Mouse (Mus musculus) CH12.LX (cell line): ENCODE data around the gene Cyp2t4. TPM values are rescaled to one million over a fixed set of nuclear protein-coding genes. Genes with fewer than 3 reads are reported as not detected.

Source experiments
- DNase-seq: peaks from one replicate; pipeline ENCODE4 v3.0.0-alpha.2; 2013; ENCODE audit errors: extremely low read depth
- H3K27ac ChIP-seq: 2 replicates; pipeline ENCODE4 v1.5.1; 2012; ENCODE audit warnings: low read depth, mild to moderate bottlenecking, control low read depth, moderate library complexity; ENCODE audit not compliant: insufficient read depth
- H3K27me3 ChIP-seq: replicated peaks from 2 replicates; pipeline ENCODE3; 2012; ENCODE audit warnings: inconsistent platforms
- H3K36me3 ChIP-seq, 2 experiments: replicated peaks in 1 of 2; 2 replicates each; pipeline versions ENCODE3 to v1.6.1; 2012; ENCODE audit warnings: inconsistent platforms in 1 of 2, low read length in 1 of 2, mild to moderate bottlenecking in 1 of 2, mixed read lengths in 1 of 2, moderate library complexity in 1 of 2; ENCODE audit not compliant: control insufficient read depth in 1 of 2, insufficient read depth in 1 of 2
- H3K4me1 ChIP-seq, 2 experiments: 2 replicates each; pipeline ENCODE4 v1.6.1; 2012; ENCODE audit warnings: inconsistent platforms in 1 of 2, moderate library complexity in 1 of 2; ENCODE audit not compliant: insufficient read depth in 2 of 2, control insufficient read depth in 1 of 2
- H3K4me2 ChIP-seq: 2 replicates; pipeline ENCODE4 v1.6.1; 2012; ENCODE audit warnings: low read depth, mild to moderate bottlenecking, control low read depth; ENCODE audit not compliant: poor library complexity, insufficient read depth, severe bottlenecking
- H3K4me3 ChIP-seq, 3 experiments: fragments of 150-350 bp in 1 of 3; sonication (generic) in 1 of 3; replicated peaks in 1 of 3; 2 replicates each; pipeline versions ENCODE3 to v1.5.1; 2011 to 2012; ENCODE audit warnings: low read depth in 2 of 3, low read length in 2 of 3, mild to moderate bottlenecking in 2 of 3, moderate library complexity in 2 of 3, control low read depth in 1 of 3, improper control_type of control experiment in 1 of 3, inconsistent platforms in 1 of 3, mixed read lengths in 1 of 3; ENCODE audit not compliant: poor library complexity in 1 of 3
- H3K79me2 ChIP-seq: replicated peaks from 2 replicates; pipeline ENCODE4 v1.6.1; 2012; ENCODE audit warnings: mild to moderate bottlenecking, moderate library complexity; ENCODE audit not compliant: control insufficient read depth, poor library complexity, insufficient read depth, severe bottlenecking; ENCODE audit errors: extremely low read depth
- H3K9ac ChIP-seq: 2 replicates; pipeline ENCODE4 v1.6.1; 2012; ENCODE audit warnings: low read depth, mild to moderate bottlenecking, control low read depth, moderate library complexity; ENCODE audit not compliant: insufficient read depth
- H3K9me3 ChIP-seq: replicated peaks from 2 replicates; pipeline ENCODE3; 2012; ENCODE audit warnings: low read length, inconsistent platforms, mixed read lengths
- CHD1 ChIP-seq: IDR thresholded peaks from 2 replicates; pipeline ENCODE4 v1.6.1; 2012; ENCODE audit warnings: low read depth, low read length, improper control_type of control experiment, inconsistent platforms
- CHD2 ChIP-seq: IDR thresholded peaks from 2 replicates; pipeline ENCODE4 v1.6.1; 2011; ENCODE audit warnings: low read length, improper control_type of control experiment
- CTCF ChIP-seq, 2 experiments: IDR thresholded peaks in 1 of 2; conservative IDR thresholded peaks in 1 of 2; 2 replicates each; pipeline ENCODE4 v1.5.1; 2011 to 2012; ENCODE audit warnings: low read depth in 2 of 2, low read length in 2 of 2, improper control_type of control experiment in 1 of 2, inconsistent platforms in 1 of 2, mild to moderate bottlenecking in 1 of 2, moderate library complexity in 1 of 2
- E2F4 ChIP-seq: IDR thresholded peaks from 2 replicates; pipeline ENCODE4 v1.6.1; 2011; ENCODE audit warnings: low read depth, low read length, improper control_type of control experiment; ENCODE audit not compliant: insufficient replicate concordance
- ELF1 ChIP-seq: IDR thresholded peaks from 2 replicates; pipeline ENCODE4 v1.6.1; 2014; ENCODE audit warnings: low read depth, mild to moderate bottlenecking, inconsistent platforms, low read length, improper control_type of control experiment
- EP300 ChIP-seq: IDR thresholded peaks from 2 replicates; pipeline ENCODE4 v1.6.1; 2011; ENCODE audit warnings: low read length, improper control_type of control experiment
- ETS1 ChIP-seq: conservative IDR thresholded peaks from 2 replicates; pipeline ENCODE4 v1.6.1; 2012; ENCODE audit warnings: low read depth, mild to moderate bottlenecking, inconsistent platforms, low read length, improper control_type of control experiment, moderate library complexity
- GABPA ChIP-seq: IDR thresholded peaks from 2 replicates; pipeline ENCODE4 v1.6.1; 2012; ENCODE audit warnings: low read depth, low read length, improper control_type of control experiment, inconsistent platforms; ENCODE audit not compliant: insufficient replicate concordance
- HCFC1 ChIP-seq: IDR thresholded peaks from 2 replicates; pipeline ENCODE4 v1.6.1; 2012; ENCODE audit warnings: low read depth, mild to moderate bottlenecking, inconsistent platforms, low read length, improper control_type of control experiment
- IRF4 ChIP-seq: IDR thresholded peaks from 2 replicates; pipeline ENCODE4 v1.6.1; 2014; ENCODE audit warnings: low read depth, mild to moderate bottlenecking, inconsistent platforms, low read length, improper control_type of control experiment
- JUN ChIP-seq: IDR thresholded peaks from 2 replicates; pipeline ENCODE4 v1.6.1; 2011; ENCODE audit warnings: low read depth, mild to moderate bottlenecking, low read length, improper control_type of control experiment, moderate library complexity; ENCODE audit not compliant: insufficient read depth
- JUND ChIP-seq: conservative IDR thresholded peaks from 2 replicates; pipeline ENCODE4 v1.6.1; 2011; ENCODE audit warnings: low read depth, low read length, improper control_type of control experiment
- KAT2A ChIP-seq: IDR thresholded peaks from 2 replicates; pipeline ENCODE4 v1.6.1; 2012; ENCODE audit warnings: low read length, improper control_type of control experiment, inconsistent platforms; ENCODE audit not compliant: insufficient replicate concordance
- MAFK ChIP-seq: IDR thresholded peaks from 2 replicates; pipeline ENCODE4 v1.6.1; 2011; ENCODE audit warnings: low read length, improper control_type of control experiment; ENCODE audit not compliant: insufficient replicate concordance
- MAX ChIP-seq: IDR thresholded peaks from 2 replicates; pipeline ENCODE4 v1.6.1; 2011; ENCODE audit warnings: low read length, improper control_type of control experiment
- MAZ ChIP-seq: IDR thresholded peaks from 2 replicates; pipeline ENCODE4 v1.6.1; 2012; ENCODE audit warnings: low read depth, mild to moderate bottlenecking, inconsistent platforms, low read length, improper control_type of control experiment, moderate library complexity
- MEF2A ChIP-seq: IDR thresholded peaks from 2 replicates; pipeline ENCODE4 v1.6.1; 2014; ENCODE audit warnings: low read depth, mild to moderate bottlenecking, inconsistent platforms, low read length, improper control_type of control experiment, borderline replicate concordance
- MXI1 ChIP-seq: IDR thresholded peaks from 2 replicates; pipeline ENCODE4 v1.6.1; 2011; ENCODE audit warnings: mild to moderate bottlenecking, low read depth, low read length, improper control_type of control experiment
- MYC ChIP-seq: IDR thresholded peaks from 2 replicates; pipeline ENCODE4 v1.6.1; 2011; ENCODE audit warnings: low read depth, mild to moderate bottlenecking, improper control_type of control experiment, low read length
- NELFE ChIP-seq: IDR thresholded peaks from 2 replicates; pipeline ENCODE4 v1.6.1; 2011; ENCODE audit warnings: low read depth, low read length, improper control_type of control experiment
- NRF1 ChIP-seq: IDR thresholded peaks from 2 replicates; pipeline ENCODE4 v1.6.1; 2014; ENCODE audit warnings: low read depth, mild to moderate bottlenecking, inconsistent platforms, low read length, improper control_type of control experiment, moderate library complexity
- PAX5 ChIP-seq: IDR thresholded peaks from 2 replicates; pipeline ENCODE4 v1.6.1; 2012; ENCODE audit warnings: low read length, inconsistent platforms, mixed read lengths
- POLR2A ChIP-seq: IDR thresholded peaks from 2 replicates; pipeline ENCODE4 v1.6.1; 2011; ENCODE audit warnings: low read depth, mild to moderate bottlenecking, improper control_type of control experiment, low read length
- POLR2AphosphoS2 ChIP-seq: IDR thresholded peaks from 2 replicates; pipeline ENCODE4 v1.6.1; 2011; ENCODE audit warnings: low read depth, low read length, improper control_type of control experiment
- RAD21 ChIP-seq: IDR thresholded peaks from 2 replicates; pipeline ENCODE4 v1.6.1; 2011; ENCODE audit warnings: low read depth, mild to moderate bottlenecking, low read length, improper control_type of control experiment, moderate library complexity
- RCOR1 ChIP-seq: conservative IDR thresholded peaks from 2 replicates; pipeline ENCODE4 v1.6.1; 2012; ENCODE audit warnings: low read depth, mild to moderate bottlenecking, inconsistent platforms, low read length, improper control_type of control experiment
- SIN3A ChIP-seq: IDR thresholded peaks from 2 replicates; pipeline ENCODE4 v1.6.1; 2012; ENCODE audit warnings: low read length, improper control_type of control experiment, inconsistent platforms
- SMC3 ChIP-seq: IDR thresholded peaks from 2 replicates; pipeline ENCODE4 v1.6.1; 2011; ENCODE audit warnings: low read depth, low read length, improper control_type of control experiment
- TBP ChIP-seq: conservative IDR thresholded peaks from 2 replicates; pipeline ENCODE4 v1.6.1; 2011; ENCODE audit warnings: low read depth, low read length, improper control_type of control experiment
- TCF12 ChIP-seq: IDR thresholded peaks from 2 replicates; pipeline ENCODE4 v1.6.1; 2014; ENCODE audit warnings: low read depth, mild to moderate bottlenecking, inconsistent platforms, low read length, improper control_type of control experiment
- UBTF ChIP-seq: IDR thresholded peaks from 2 replicates; pipeline ENCODE4 v1.6.1; 2012; ENCODE audit warnings: low read depth, mild to moderate bottlenecking, inconsistent platforms, low read length, improper control_type of control experiment, moderate library complexity
- USF1 ChIP-seq: IDR thresholded peaks from 2 replicates; pipeline ENCODE4 v1.6.1; 2014; ENCODE audit warnings: low read depth, mild to moderate bottlenecking, inconsistent platforms, low read length, improper control_type of control experiment
- USF2 ChIP-seq: conservative IDR thresholded peaks from 2 replicates; pipeline ENCODE4 v1.6.1; 2011; ENCODE audit warnings: low read depth, low read length, improper control_type of control experiment
- ZC3H11A ChIP-seq: IDR thresholded peaks from 2 replicates; pipeline ENCODE4 v1.6.1; 2012; ENCODE audit warnings: low read depth, mild to moderate bottlenecking, inconsistent platforms, low read length, improper control_type of control experiment
- ZKSCAN1 ChIP-seq: IDR thresholded peaks from 2 replicates; pipeline ENCODE4 v1.6.1; 2012; ENCODE audit warnings: low read depth, inconsistent platforms, low read length, improper control_type of control experiment, borderline replicate concordance
- ZMIZ1 ChIP-seq: IDR thresholded peaks from 2 replicates; pipeline ENCODE4 v1.6.1; 2012; ENCODE audit warnings: low read depth, mild to moderate bottlenecking, inconsistent platforms, low read length, improper control_type of control experiment
- ZNF384 ChIP-seq: IDR thresholded peaks from 2 replicates; pipeline ENCODE4 v1.6.1; 2012; ENCODE audit warnings: low read depth, low read length, improper control_type of control experiment, inconsistent platforms
- dilution Hi-C: fragments of 300-500 bp; cut with MboI; formaldehyde crosslinking; loops from 2 replicates; pipeline ENCODE4 v1.14.3; 2020; ENCODE audit warnings: low sequenced_read_pairs; ENCODE audit not compliant: extremely low pct_unique_long_range_greater_than_20kb, extremely low pct_ligation_motif_present
- in situ Hi-C: fragments of 300-500 bp; cut with MboI; formaldehyde crosslinking; loops from 3 replicates; pipeline ENCODE4 v1.14.3; 2019; ENCODE audit warnings: low sequenced_read_pairs, low pct_ligation_motif_present, low pct_unique_long_range_greater_than_20kb, mixed read lengths
- polyA plus RNA-seq: library from polyadenylated mRNA; unstranded; fragments of >175 nt; gene quantifications from 2 replicates; pipeline ENCODE4 v1.2.1, GENCODE M21; 2012; ENCODE audit warnings: low read depth; ENCODE audit not compliant: insufficient read length
- total RNA-seq, 2 experiments: library from RNA; depleted of rRNA; stranded (reverse); fragments of 300-350 nt in 1 of 2; fragments of >200 nt in 1 of 2; gene quantifications; 2 replicates each; pipeline ENCODE4 v1.2.3; 2012 to 2014

Gene Cyp2t4
- total and polyA plus RNA-seq, 3 experiments, result 0.43 TPM; not detected in 2

- peak; percentile 99 for DNase-seq
- Histone ChIP-seq H3K4me1 (peaks cover 3 to 51% of the 10 kb centered on the region in 2 experiments; a peak in 3 of 4 replicates), H3K27me3 (no peaks in the 10 kb centered on the region), H3K36me3 (peaks cover 23 to 47% of the 10 kb centered on the region in 2 experiments), H3K4me2 (peak within 1 kb of the TSS; percentile 97), H3K9me3 (no peaks in the 10 kb centered on the region), H3K27ac (peak within 1 kb of the TSS; percentile 90), H3K9ac (peak within 1 kb of the TSS; percentile 94), H3K4me3 (peak within 1 kb of the TSS; percentile 67 to 71 (median 68)), H3K79me2 (peaks cover 7% of the 10 kb centered on the region)
- dilution Hi-C loops (no loop called here), in situ Hi-C loops (no loop called here)
- TF ChIP-seq USF2, result no peak
- TF ChIP-seq MYC, result no peak
- TF ChIP-seq ZKSCAN1, result no peak
- TF ChIP-seq NRF1, result no peak; the same call in 1 of the 2 replicates
- no peak for TF ChIP-seq SIN3A
- no peak for TF ChIP-seq PAX5
- TF ChIP-seq ELF1, result peak; percentile 96
- no peak; the same call in 1 of the 2 replicates for TF ChIP-seq NELFE
- peak; percentile 59; the same call in 1 of the 2 replicates for TF ChIP-seq ZMIZ1
- no peak for TF ChIP-seq RAD21
- TF ChIP-seq KAT2A, result no peak
- TF ChIP-seq ZNF384, result no peak
- peak; percentile 58 for TF ChIP-seq POLR2A
- 0 out of 4 replicates have a peak, but pooled peaks of 1 of the 2 experiments have one; percentile 14 for TF ChIP-seq CTCF (conservative IDR thresholded peaks at IDR 0.05 in 1 of 2, IDR thresholded peaks at IDR 0.05 in 1 of 2; ENCODE audit: low read depth in 2 of 2, low read length in 2 of 2)
- TF ChIP-seq JUND, result no peak
- no peak for TF ChIP-seq USF1
- TF ChIP-seq EP300, result no peak
- TF ChIP-seq MXI1, result peak; percentile 38; the same call in 1 of the 2 replicates
- no peak; the same call in none of the 2 replicates for TF ChIP-seq POLR2AphosphoS2
- no peak; the same call in 1 of the 2 replicates for TF ChIP-seq HCFC1
- no peak for TF ChIP-seq UBTF
- TF ChIP-seq MEF2A, result no peak; the same call in 1 of the 2 replicates
- TF ChIP-seq TBP, result peak; percentile 60; the same call in 1 of the 2 replicates
- TF ChIP-seq E2F4, result 0 out of 2 replicates have a peak, but pooled peaks have one; percentile 50
- TF ChIP-seq SMC3, result no peak
- TF ChIP-seq MAFK, result no peak
- TF ChIP-seq IRF4, result peak; percentile 28; the same call in 1 of the 2 replicates
- no peak for TF ChIP-seq RCOR1
- 0 out of 2 replicates have a peak, but pooled peaks have one; percentile 5 for TF ChIP-seq MAX
- TF ChIP-seq TCF12, result peak; percentile 14; the same call in 1 of the 2 replicates
- no peak for TF ChIP-seq JUN
- peak; percentile 94 for TF ChIP-seq CHD2
- TF ChIP-seq ZC3H11A, result no peak
- TF ChIP-seq ETS1, result no peak
- TF ChIP-seq GABPA, result no peak
- TF ChIP-seq MAZ, result peak; percentile 76
- TF ChIP-seq CHD1, result no peak
These were observed 25.1 kb downstream of the Cyp2t4 start, which contains the start of gene Rab4b for GRCm38 (mm10) chr7:27178324-27179216. Gene Rab4b, minus strand, starts transcription at chr7:27178896.
